Comparison of ENCODE assay signal across 12 mouse cellular contexts in genomic region chr8:119810127-119810868, GRCm38 (mm10). TPM values are rescaled to one million over a fixed set of nuclear protein-coding genes. Genes with fewer than 3 reads are reported as not detected.
DNase-seq lines count a peak whose midpoint lies in the region; ATAC-seq and TF ChIP-seq lines count a peak whose summit lies in the region.
"Had no signal": no experiment of that assay in that cellular context is flagged by ENCODE, and none has a peak within 500 bp of the region (broad histone marks: within the 10 kb centered on the region; RNA-seq: fewer than 3 reads in every experiment).

No protein-coding gene starts in this region.

- H3K4me2 ChIP-seq in hindbrain, embryonic 13.5 days: 0 out of 2 replicates have a peak overlapping the region, but pooled peaks have one; percentile 15
- peak overlapping the region; percentile 14 for H3K4me2 ChIP-seq in midbrain, embryonic 16.5 days (ENCODE audit: low read length)
- no peak overlapping the region for H3K4me2 ChIP-seq in kidney, embryonic 16.5 days (replicated peaks; ENCODE audit: low read depth, low read length)

- 0 out of 2 replicates have a peak overlapping the region, but pooled peaks have one; percentile 20 for H3K4me3 ChIP-seq in E14TG2a.4 (replicated peaks; ENCODE audit: low read length)
- H3K4me3 ChIP-seq in hindbrain, embryonic 13.5 days: no peak overlapping the region
- H3K4me3 ChIP-seq in midbrain, embryonic 16.5 days (ENCODE audit: low read depth, low read length): no peak overlapping the region
- no peak overlapping the region for H3K4me3 ChIP-seq in kidney, embryonic 16.5 days (ENCODE audit: low read length)

- peak overlapping the region; percentile 46 for H3K9ac ChIP-seq in hindbrain, embryonic 13.5 days
- H3K9ac ChIP-seq in midbrain, embryonic 16.5 days (ENCODE audit: low read depth, low read length): no peak overlapping the region
- H3K9ac ChIP-seq in kidney, embryonic 16.5 days (replicated peaks; ENCODE audit: low read length): no peak overlapping the region
- H3K9ac ChIP-seq: liver, postnatal 0 days had no signal

- 49% methylated on average over 23 of the region's 23 CpGs for WGBS in hindbrain, embryonic 13.5 days
- WGBS in midbrain, embryonic 16.5 days: 47% methylated on average over 18 of the region's 23 CpGs
- WGBS in kidney, embryonic 16.5 days: 81% methylated on average over 23 of the region's 23 CpGs

- H3K9me3 ChIP-seq in E14TG2a.4 (ENCODE audit: low read length): no peaks in the 10 kb centered on the region
- no peaks in the 10 kb centered on the region for H3K9me3 ChIP-seq in hindbrain, embryonic 13.5 days
- H3K9me3 ChIP-seq in midbrain, embryonic 16.5 days (replicated peaks; ENCODE audit: control insufficient read depth, low read length, poor library complexity, severe bottlenecking): no peaks in the 10 kb centered on the region
- H3K9me3 ChIP-seq in kidney, embryonic 16.5 days (ENCODE audit: low read length): no peaks in the 10 kb centered on the region

- H3K27ac ChIP-seq in hindbrain, embryonic 13.5 days: peak overlapping the region; percentile 42; the same call in 1 of the 2 replicates
- peak overlapping the region; percentile 17; the same call in 1 of the 2 replicates for H3K27ac ChIP-seq in midbrain, embryonic 16.5 days (ENCODE audit: low read length)
- H3K27ac ChIP-seq in kidney, embryonic 16.5 days (ENCODE audit: low read length): no peak overlapping the region

- H3K4me1 ChIP-seq in E14TG2a.4 (replicated peaks; ENCODE audit: low read depth, low read length): peaks cover 52% of the 10 kb centered on the region
- H3K4me1 ChIP-seq in hindbrain, embryonic 13.5 days (replicated peaks): peaks cover 65% of the 10 kb centered on the region
- peaks cover 28% of the 10 kb centered on the region for H3K4me1 ChIP-seq in midbrain, embryonic 16.5 days (ENCODE audit: control insufficient read depth, insufficient read depth, low read length)
- H3K4me1 ChIP-seq in kidney, embryonic 16.5 days (ENCODE audit: insufficient read depth, low read length): peaks cover 35% of the 10 kb centered on the region

- peak; percentile 30; the same call in 1 of the 2 replicates for ATAC-seq in hindbrain, embryonic 13.5 days (ENCODE audit: low FRiP score)
- ATAC-seq in midbrain, embryonic 16.5 days: peak; percentile 34; the same call in 1 of the 2 replicates
- no peak for ATAC-seq in megakaryocyte progenitor cell, adult 5-6 weeks (replicated peaks; ENCODE audit: poor library complexity)
- no peak for ATAC-seq in kidney, embryonic 16.5 days (ENCODE audit: low FRiP score, low TSS enrichment)
- ATAC-seq: liver, postnatal 0 days had no signal

- no peaks in the 10 kb centered on the region for H3K27me3 ChIP-seq in E14TG2a.4 (ENCODE audit: insufficient read depth, low read length)
- H3K27me3 ChIP-seq in hindbrain, embryonic 13.5 days: no peaks in the 10 kb centered on the region
- no peaks in the 10 kb centered on the region for H3K27me3 ChIP-seq in midbrain, embryonic 16.5 days (ENCODE audit: control insufficient read depth, insufficient read depth, low read depth, low read length)
- H3K27me3 ChIP-seq in kidney, embryonic 16.5 days (ENCODE audit: insufficient read depth, low read length): no peaks in the 10 kb centered on the region

- no peak for TF ChIP-seq CTCF in E14TG2a.4 (conservative IDR thresholded peaks at IDR 0.05; ENCODE audit: low read length)

- DNase-seq in R1 (ENCODE audit: low read depth, low spot score): peak; percentile 66
- no peak for DNase-seq in adrenal gland, adult 8-10 months
- DNase-seq: cerebellum, postnatal 36 days; heart, adult 11 months; kidney, adult 2 months; liver, postnatal 0 days; thymus, postnatal 4 days had no signal

- H3K36me3 ChIP-seq in E14TG2a.4 (ENCODE audit: insufficient read depth, low read length): peaks cover 8% of the 10 kb centered on the region; the same call in 1 of the 2 replicates
- H3K36me3 ChIP-seq in hindbrain, embryonic 13.5 days: peaks cover 32% of the 10 kb centered on the region
- H3K36me3 ChIP-seq in midbrain, embryonic 16.5 days (ENCODE audit: control insufficient read depth, insufficient read depth, low read length): peaks cover 5% of the 10 kb centered on the region; the same call in 1 of the 2 replicates
- peaks cover 16% of the 10 kb centered on the region for H3K36me3 ChIP-seq in kidney, embryonic 16.5 days (ENCODE audit: insufficient read depth, low read length)

RNA-seq across cellular contexts. Expression of gene Cotl1, which starts 30.0 kb away (rescaled TPM):
- polyA plus RNA-seq in hindbrain, embryonic 13.5 days (2015; fragmentation: Nextera tagmentation; extraction: Ambion mirVana): 98.1 and 106 TPM in 2 replicates
- 126 and 139 TPM in 2 replicates for polyA plus RNA-seq in midbrain, embryonic 16.5 days (2015; fragmentation: Nextera tagmentation; extraction: Ambion mirVana)
- total RNA-seq in megakaryocyte progenitor cell, adult 5-6 weeks (2015): 88.7 and 123 TPM in 2 replicates
- 101 and 127 TPM in 2 replicates for total RNA-seq in megakaryocyte progenitor cell, adult 5-6 weeks (2017)
- total RNA-seq in adrenal gland, adult 8-10 months (2022): 10 to 100 TPM; 38.1 to 64.0 (median 54.4) TPM
- polyA plus RNA-seq in kidney, embryonic 16.5 days (2015; fragmentation: Nextera tagmentation; extraction: Ambion mirVana): 130 and 138 TPM in 2 replicates

RNA-seq across cellular contexts. Expression of gene Tldc1, which starts 32.1 kb away (rescaled TPM):
- 11.8 and 12.8 TPM in 2 replicates for polyA plus RNA-seq in hindbrain, embryonic 13.5 days (2015; fragmentation: Nextera tagmentation; extraction: Ambion mirVana)
- polyA plus RNA-seq in midbrain, embryonic 16.5 days (2015; fragmentation: Nextera tagmentation; extraction: Ambion mirVana): 10.9 and 12.2 TPM in 2 replicates
- total RNA-seq in megakaryocyte progenitor cell, adult 5-6 weeks (2015): 2.6 TPM in 2 replicates
- 3.8 and 4.2 TPM in 2 replicates for total RNA-seq in megakaryocyte progenitor cell, adult 5-6 weeks (2017)
- 10 to 100 TPM; 16.1 to 18.1 (median 17.1) TPM for total RNA-seq in adrenal gland, adult 8-10 months (2022)
- polyA plus RNA-seq in kidney, embryonic 16.5 days (2015; fragmentation: Nextera tagmentation; extraction: Ambion mirVana): 16.5 and 19.7 TPM in 2 replicates

RNA-seq across cellular contexts. Expression of gene Klhl36, which starts 51.8 kb away (rescaled TPM):
- 14.6 and 14.8 TPM in 2 replicates for polyA plus RNA-seq in hindbrain, embryonic 13.5 days (2015; fragmentation: Nextera tagmentation; extraction: Ambion mirVana)
- polyA plus RNA-seq in midbrain, embryonic 16.5 days (2015; fragmentation: Nextera tagmentation; extraction: Ambion mirVana): 16.6 and 18.5 TPM in 2 replicates
- total RNA-seq in megakaryocyte progenitor cell, adult 5-6 weeks (2015): 1.2 and 2.2 TPM in 2 replicates
- total RNA-seq in megakaryocyte progenitor cell, adult 5-6 weeks (2017): 3.3 and 8.0 TPM in 2 replicates
- 10 to 100 TPM in 3 of 4 experiments, 1 to 10 TPM in 1; 8.4 to 13.8 (median 11.8) TPM for total RNA-seq in adrenal gland, adult 8-10 months (2022)
- polyA plus RNA-seq in kidney, embryonic 16.5 days (2015; fragmentation: Nextera tagmentation; extraction: Ambion mirVana): 20.4 and 22.4 TPM in 2 replicates

Comparison
In these comparisons a context has a peak if more than half of its experiments do, and no peak if none do; other contexts are left out.
1. ATAC-seq: peak in hindbrain, embryonic 13.5 days (single experiment) and midbrain, embryonic 16.5 days (single experiment); none in megakaryocyte progenitor cell, adult 5-6 weeks (single experiment) and kidney, embryonic 16.5 days (single experiment).